Mouse (Mus musculus) megakaryocyte, embryonic 14.5 days (primary cell): ENCODE measurements at regions not wholly inside any gene's neighbourhood (a gene's known extent, or its start where the extent isn't known, plus 50 kb on each side); places are given as distances from the start of the nearest gene placed in this dataset.

Experiments
- FLI1 ChIP-seq: IDR thresholded peaks from 2 replicates; pipeline ENCODE4 v1.6.1; 2012; ENCODE audit warnings: low read length, inconsistent platforms, mixed read lengths
- GATA1 ChIP-seq: IDR thresholded peaks from 3 replicates; pipeline ENCODE4 v1.6.1; 2012; ENCODE audit warnings: mixed read lengths, low read length, inconsistent platforms, borderline replicate concordance

DNA sequence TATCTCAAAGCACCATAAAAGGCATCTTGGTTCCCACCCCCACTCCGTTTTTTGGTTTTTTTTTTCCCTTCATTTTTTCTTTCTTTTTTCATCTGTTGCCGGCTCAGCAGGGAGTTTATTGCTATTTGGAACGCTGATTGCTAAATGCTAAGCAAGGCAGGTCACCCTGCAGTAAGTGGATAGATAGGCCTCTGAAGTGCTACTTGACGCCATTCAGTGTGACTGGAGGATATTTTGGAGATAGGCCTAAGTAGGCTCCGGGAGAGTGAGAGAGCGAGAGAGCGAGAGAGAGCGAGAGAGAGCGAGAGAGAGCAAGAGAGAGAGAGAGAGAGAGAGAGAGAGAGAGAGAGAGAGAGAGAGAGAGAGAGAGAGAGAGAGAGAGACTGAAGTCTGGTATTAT lies 90.3 kb upstream of the Lsm14a start:
- TF ChIP-seq GATA1 = no peak
- TF ChIP-seq FLI1 = no peak
